Mouse (Mus musculus) intestine, embryonic 15.5 days (tissue): ENCODE results near the gene Gm20817. TPM values are rescaled to one million over a fixed set of nuclear protein-coding genes. Genes with fewer than 3 reads are reported as not detected.
"Not testable (repeated sequence)": the region's sequence is repeated elsewhere in the genome, so short reads cannot be mapped to it uniquely, and the experiment has no call there.

ENCODE experiments used
- ATAC-seq: fragments of 200-750 bp; cut with Nextera tagmentation; 2 replicates; pipeline ENCODE4 v1.8.0; 2017; ENCODE audit warnings: moderate TSS enrichment, moderate library complexity
- H3K27ac ChIP-seq: fragments of 300-500 bp; sonication (generic); 2 replicates; pipeline ENCODE4 v1.5.1; 2015; ENCODE audit warnings: mild to moderate bottlenecking, inconsistent platforms
- H3K27me3 ChIP-seq: fragments of 300-500 bp; sonication (generic); replicated peaks from 2 replicates; pipeline ENCODE4 v1.6.1; 2015; ENCODE audit warnings: inconsistent platforms
- H3K36me3 ChIP-seq: fragments of 300-500 bp; sonication (generic); 2 replicates; pipeline ENCODE4 v1.6.1; 2015; ENCODE audit warnings: inconsistent platforms
- H3K4me1 ChIP-seq: fragments of 300-500 bp; sonication (generic); replicated peaks from 2 replicates; pipeline ENCODE4 v1.6.1; 2015; ENCODE audit warnings: inconsistent platforms
- H3K4me2 ChIP-seq: fragments of 300-500 bp; sonication (generic); replicated peaks from 2 replicates; pipeline ENCODE4 v1.6.1; 2015; ENCODE audit warnings: mild to moderate bottlenecking, inconsistent platforms
- H3K4me3 ChIP-seq: fragments of 300-500 bp; sonication (generic); replicated peaks from 2 replicates; pipeline ENCODE4 v1.5.1; 2015; ENCODE audit warnings: inconsistent platforms
- H3K9ac ChIP-seq: fragments of 300-500 bp; sonication (generic); 2 replicates; pipeline ENCODE4 v1.6.1; 2015; ENCODE audit warnings: inconsistent platforms
- H3K9me3 ChIP-seq: fragments of 300-500 bp; sonication (generic); 2 replicates; pipeline ENCODE4 v1.6.1; 2016; ENCODE audit warnings: inconsistent platforms
- WGBS: fragments of 180-500 bp; shearing (Covaris S2); methylation state at CpG from one replicate; pipeline ENCODE4 v1.1.7; 2015; 5-methylcytosine and 5-hydroxymethylcytosine counted together
- polyA plus RNA-seq: library from polyadenylated mRNA; unstranded; fragments of >200 nt; fragmentation: Nextera tagmentation; extraction: Ambion mirVana; gene quantifications from 2 replicates; pipeline ENCODE4 v1.2.1, GENCODE M21; 2015

Gene Gm20817
- polyA plus RNA-seq = not detected in 2 replicates

- H3K4me1 ChIP-seq, H3K27me3 ChIP-seq, H3K9me3 ChIP-seq, H3K27ac ChIP-seq, H3K4me2 ChIP-seq, H3K9ac ChIP-seq, ATAC-seq, H3K36me3 ChIP-seq, H3K4me3 ChIP-seq: not testable (repeated sequence)
- no CpG with 5 or more reads among the region's 5 CpGs for WGBS
These were observed at the start of gene Gm20817 for GRCm38 (mm10) chrY:68832628-68833027. Gene Gm20817, minus strand, starts transcription at chrY:68832728.
